Mouse (Mus musculus) stomach, postnatal 0 days (tissue): ENCODE measurements around the gene Nfkb1.

Experiments
- CTCF ChIP-seq: IDR thresholded peaks from 2 replicates; pipeline ENCODE4 v1.5.1; 2016; ENCODE audit warnings: antibody characterized with exemption, low read depth, mild to moderate bottlenecking, moderate library complexity
- EP300 ChIP-seq: optimal IDR thresholded peaks from 2 replicates; pipeline ENCODE3; 2016; ENCODE audit warnings: antibody characterized with exemption

GRCm38 (mm10) chr3:135581606-135582117, 109.7 kb downstream of the Nfkb1 start:
- TF ChIP-seq CTCF (peak; percentile 86), EP300 (no peak)
